Mouse (Mus musculus) midbrain, embryonic 12.5 days (tissue): ENCODE data around the gene Rps10. TPM values are rescaled to one million over a fixed set of nuclear protein-coding genes. Genes with fewer than 3 reads are reported as not detected.

Experiments
- ATAC-seq: fragments of 200-750 bp; cut with Nextera tagmentation; 2 replicates; pipeline ENCODE4 v1.8.0; 2017; ENCODE audit warnings: low read depth, moderate TSS enrichment, moderate library complexity; ENCODE audit not compliant: low FRiP score
- H3K27ac ChIP-seq: fragments of 300-500 bp; sonication (generic); replicated peaks from 2 replicates; pipeline ENCODE4 v1.5.1; 2016; ENCODE audit warnings: mild to moderate bottlenecking
- H3K27me3 ChIP-seq: fragments of 300-500 bp; sonication (generic); 2 replicates; pipeline ENCODE4 v1.6.1; 2016; ENCODE audit warnings: mild to moderate bottlenecking
- H3K36me3 ChIP-seq: fragments of 300-500 bp; sonication (generic); 2 replicates; pipeline ENCODE4 v1.6.1; 2016
- H3K4me1 ChIP-seq: fragments of 300-500 bp; sonication (generic); 2 replicates; pipeline ENCODE4 v1.6.1; 2016
- H3K4me2 ChIP-seq: fragments of 300-500 bp; sonication (generic); replicated peaks from 2 replicates; pipeline ENCODE4 v1.6.1; 2016; ENCODE audit warnings: mild to moderate bottlenecking, moderate library complexity
- H3K4me3 ChIP-seq: fragments of 300-500 bp; sonication (generic); 2 replicates; pipeline ENCODE4 v1.5.1; 2016; ENCODE audit warnings: mild to moderate bottlenecking
- H3K9ac ChIP-seq: fragments of 300-500 bp; sonication (generic); replicated peaks from 2 replicates; pipeline ENCODE4 v1.6.1; 2016; ENCODE audit warnings: mild to moderate bottlenecking, moderate library complexity
- H3K9me3 ChIP-seq: fragments of 300-500 bp; sonication (generic); 2 replicates; pipeline ENCODE4 v1.6.1; 2016; ENCODE audit warnings: mild to moderate bottlenecking
- WGBS: fragments of 180-500 bp; shearing (Covaris S2); methylation state at CpG from one replicate; pipeline ENCODE4 v1.1.7; 2016; 5-methylcytosine and 5-hydroxymethylcytosine counted together
- polyA plus RNA-seq: library from polyadenylated mRNA; unstranded; fragments of >200 nt; fragmentation: Nextera tagmentation; extraction: Ambion mirVana; gene quantifications from 2 replicates; pipeline ENCODE4 v1.2.1, GENCODE M21; 2016

The Rps10 gene
- polyA plus RNA-seq, 1 experiment from 2014 or later = 702 TPM

DNA sequence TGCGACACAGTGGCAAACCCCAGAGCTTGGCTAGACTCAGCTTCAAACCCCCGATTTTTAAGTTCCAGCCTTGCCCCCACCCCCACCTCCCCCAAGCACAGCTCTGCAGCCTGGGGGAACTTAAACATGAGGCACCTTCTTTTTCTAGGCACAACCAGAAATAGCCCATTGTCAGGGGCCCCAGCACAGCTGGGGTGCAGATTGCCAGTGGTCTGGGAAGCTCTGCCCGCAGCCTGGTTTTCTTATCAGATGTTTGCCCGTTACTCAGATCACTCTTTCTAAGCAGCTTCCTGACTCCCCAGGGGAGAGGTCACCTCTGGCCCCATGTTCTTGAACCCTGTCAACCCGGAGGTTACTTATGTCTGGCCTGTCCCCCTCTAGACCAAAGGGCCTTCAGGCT is 19.9 kb upstream of the Rps10 start:
- no peak for ATAC-seq
- 33% methylated on average over 5 of the region's 5 CpGs for WGBS
- Histone ChIP-seq H3K27me3 (peaks cover 49% of the 10 kb centered on the region), H3K9ac (0 out of 2 replicates have a peak overlapping the region, but pooled peaks have one; percentile 72), H3K4me1 (peaks cover 18% of the 10 kb centered on the region), H3K27ac (no peak overlapping the region), H3K9me3 (no peaks in the 10 kb centered on the region), H3K4me2 (peak overlapping the region; percentile 94), H3K36me3 (no peaks in the 10 kb centered on the region), H3K4me3 (peak overlapping the region; percentile 58)

DNA sequence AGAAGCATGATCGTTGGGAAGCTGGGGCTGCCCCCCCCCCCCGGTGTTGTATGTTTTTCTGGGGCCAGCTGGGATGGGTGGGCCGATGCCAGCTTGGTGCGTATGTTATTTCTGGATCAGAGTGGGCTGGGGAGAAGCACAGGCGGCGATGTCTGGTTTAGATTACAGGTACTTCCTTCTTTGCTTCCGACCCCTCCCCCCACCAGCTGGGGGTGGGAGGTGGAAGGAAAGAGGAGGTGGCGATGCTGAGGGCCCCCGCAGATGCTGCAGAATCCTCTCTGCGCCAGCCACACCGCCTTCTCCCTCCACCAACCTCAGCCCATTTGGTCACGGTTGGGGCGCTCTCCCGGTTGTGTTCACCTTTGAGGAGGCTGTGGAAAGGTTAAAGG is 19.5 kb upstream of the Rps10 start:
- 2% methylated on average over 13 of the region's 14 CpGs for WGBS

DNA sequence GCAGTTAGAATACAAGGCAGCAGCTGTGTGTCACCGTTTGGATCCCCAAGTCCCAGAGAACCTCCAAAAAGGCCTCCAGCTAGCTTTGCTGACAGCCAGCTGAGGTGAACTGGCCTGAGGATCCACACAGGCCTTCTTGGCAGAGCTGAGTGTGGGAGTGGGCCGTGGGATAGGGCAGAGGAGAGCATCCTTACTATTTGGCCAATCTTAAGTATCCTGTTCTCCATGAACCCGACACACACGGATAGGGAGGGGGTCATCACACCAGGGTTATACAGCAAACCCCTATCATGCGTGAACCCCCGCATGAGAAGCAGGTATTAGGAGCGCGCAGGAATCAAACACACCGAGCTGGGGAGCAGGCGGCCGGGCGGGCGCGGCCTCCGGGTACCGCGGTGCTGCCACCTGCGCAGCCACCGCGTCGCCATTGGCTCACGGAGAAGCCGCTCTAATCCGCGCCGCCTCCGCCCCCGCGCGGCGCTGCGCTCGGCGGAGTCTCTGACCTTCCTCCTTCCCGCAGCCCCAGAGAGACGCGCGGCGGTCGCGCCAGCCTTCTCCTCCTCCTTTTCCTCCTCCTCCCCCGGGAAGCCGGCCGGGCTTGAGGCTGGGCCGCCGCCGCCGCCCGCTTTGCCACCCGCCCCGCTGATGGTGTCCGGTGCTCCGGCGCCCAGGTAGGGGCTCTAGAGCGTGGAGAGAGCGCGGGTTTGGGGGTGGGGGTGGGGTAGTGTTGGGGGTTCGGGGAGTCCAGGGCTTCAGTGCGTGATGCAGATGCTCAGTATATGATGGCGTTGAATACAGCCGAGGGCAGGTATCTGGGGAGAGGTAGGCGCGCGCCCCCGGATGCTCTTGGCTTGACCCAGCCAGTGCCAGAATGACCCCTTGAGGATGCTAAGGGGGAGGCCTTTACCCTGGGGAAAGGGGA is 18.9 kb upstream of the Rps10 start, which contains the start of gene Pacsin1:
Gene Pacsin1 (plus strand): TSS at position 421 of the 922 bp plus-strand sequence.
- Histone ChIP-seq H3K9me3 (no peaks in the 10 kb centered on the region), H3K4me2 (peak within 1 kb of the TSS; percentile 94), H3K36me3 (no peaks in the 10 kb centered on the region), H3K4me1 (peaks cover 18% of the 10 kb centered on the region), H3K4me3 (peak within 1 kb of the TSS; percentile 58), H3K9ac (peak within 1 kb of the TSS; percentile 72), H3K27me3 (peaks cover 55% of the 10 kb centered on the region), H3K27ac (0 out of 2 replicates have a peak within 1 kb of the TSS, but pooled peaks have one; percentile 8)
- 3% methylated on average over 53 of the region's 65 CpGs for WGBS
- peak; percentile 63 for ATAC-seq

More for the DNA sequence above, 19.5 kb upstream of the Rps10 start:
- Histone ChIP-seq H3K9ac (peak overlapping the region; percentile 72), H3K4me3 (peak overlapping the region; percentile 58), H3K27me3 (peaks cover 49% of the 10 kb centered on the region), H3K4me2 (peak overlapping the region; percentile 94), H3K27ac (no peak overlapping the region), H3K9me3 (no peaks in the 10 kb centered on the region), H3K4me1 (peaks cover 18% of the 10 kb centered on the region), H3K36me3 (no peaks in the 10 kb centered on the region)
- ATAC-seq = 0 out of 2 replicates have a peak, but pooled peaks have one; percentile 6

DNA sequence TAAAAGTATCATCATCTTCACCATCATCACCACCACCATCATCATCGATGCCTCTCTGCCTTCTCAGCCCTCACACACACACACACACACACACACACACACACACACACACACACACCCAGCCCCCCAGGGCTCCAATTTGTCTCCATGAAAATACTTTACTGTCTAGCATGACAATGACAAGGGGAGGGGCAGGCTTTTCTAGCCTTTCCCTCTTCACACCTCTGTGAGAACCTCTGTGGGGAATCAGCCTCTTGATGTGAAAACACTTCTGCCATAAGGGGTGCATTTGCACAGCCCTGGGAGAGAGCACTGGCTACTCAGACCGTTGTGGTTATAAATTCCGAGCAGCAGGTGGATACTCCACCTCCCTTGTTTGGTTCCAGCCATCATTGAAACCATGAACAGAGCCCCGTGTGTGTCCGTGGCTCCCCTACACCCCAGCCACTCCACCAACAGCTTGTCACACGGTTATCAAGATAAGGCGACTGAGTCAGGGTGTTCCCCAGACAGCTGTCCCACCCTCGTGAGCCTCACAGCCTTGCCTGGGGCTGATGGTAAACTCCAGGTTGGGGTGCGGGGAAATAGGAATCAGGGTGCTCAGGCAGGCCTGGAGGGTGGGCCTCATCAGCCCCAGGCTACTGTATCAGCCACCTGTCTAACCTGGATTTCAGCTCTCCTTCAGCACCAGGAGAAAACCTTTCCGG is 16.9 kb upstream of the Rps10 start:
- no peak for ATAC-seq
- H3K4me1 ChIP-seq = peaks cover 18% of the 10 kb centered on the region
- no peak overlapping the region for H3K9ac ChIP-seq
- peaks cover 57% of the 10 kb centered on the region for H3K27me3 ChIP-seq
- 80% methylated on average over 10 of the region's 10 CpGs for WGBS
- no peak overlapping the region for H3K4me2 ChIP-seq
- no peak overlapping the region for H3K27ac ChIP-seq
- no peaks in the 10 kb centered on the region for H3K36me3 ChIP-seq
- H3K9me3 ChIP-seq = no peaks in the 10 kb centered on the region
- H3K4me3 ChIP-seq = no peak overlapping the region

DNA sequence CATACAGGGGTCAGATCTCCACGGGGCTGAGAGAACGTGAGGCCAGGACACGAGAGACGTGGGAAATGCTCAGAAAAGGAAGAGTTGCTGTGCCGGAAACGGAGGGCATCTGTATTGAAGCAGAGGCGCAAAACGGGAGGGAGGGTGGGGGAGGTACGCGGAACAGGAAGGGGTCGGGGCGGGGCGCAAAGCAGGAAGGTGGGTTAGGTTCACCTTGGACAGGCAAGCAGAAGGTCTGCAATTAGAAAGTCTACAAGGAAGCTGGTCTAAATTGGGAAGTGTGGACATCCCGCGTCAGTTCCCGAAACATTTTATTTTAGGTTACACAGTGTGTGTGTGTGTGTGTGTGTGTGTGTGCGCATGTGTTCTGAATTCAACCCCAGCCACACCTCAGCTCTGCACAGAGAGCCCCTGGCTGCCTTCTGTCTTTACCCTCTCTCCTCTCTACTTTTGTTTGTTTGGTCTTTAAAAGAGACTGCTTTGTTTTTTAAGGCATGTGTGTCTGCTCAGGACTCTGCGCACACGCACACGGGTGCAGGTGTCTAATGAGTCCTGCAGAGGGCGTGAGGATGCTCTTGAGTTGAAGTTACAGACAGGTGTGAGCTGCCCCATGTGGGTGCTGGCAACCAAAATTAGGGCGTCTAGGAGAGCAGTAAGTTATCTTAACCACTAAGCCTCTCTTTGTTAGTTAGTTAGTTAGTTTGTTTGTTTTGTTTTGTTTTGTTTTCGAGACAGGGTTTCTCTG is 15.7 kb upstream of the Rps10 start:
- no peaks in the 10 kb centered on the region for H3K36me3 ChIP-seq
- WGBS = 85% methylated on average over 23 of the region's 23 CpGs
- H3K4me3 ChIP-seq = no peak overlapping the region
- ATAC-seq = no peak
- no peak overlapping the region for H3K4me2 ChIP-seq
- H3K4me1 ChIP-seq = peaks cover 18% of the 10 kb centered on the region
- no peak overlapping the region for H3K27ac ChIP-seq
- H3K27me3 ChIP-seq = peaks cover 52% of the 10 kb centered on the region
- H3K9ac ChIP-seq = no peak overlapping the region
- no peaks in the 10 kb centered on the region for H3K9me3 ChIP-seq

DNA sequence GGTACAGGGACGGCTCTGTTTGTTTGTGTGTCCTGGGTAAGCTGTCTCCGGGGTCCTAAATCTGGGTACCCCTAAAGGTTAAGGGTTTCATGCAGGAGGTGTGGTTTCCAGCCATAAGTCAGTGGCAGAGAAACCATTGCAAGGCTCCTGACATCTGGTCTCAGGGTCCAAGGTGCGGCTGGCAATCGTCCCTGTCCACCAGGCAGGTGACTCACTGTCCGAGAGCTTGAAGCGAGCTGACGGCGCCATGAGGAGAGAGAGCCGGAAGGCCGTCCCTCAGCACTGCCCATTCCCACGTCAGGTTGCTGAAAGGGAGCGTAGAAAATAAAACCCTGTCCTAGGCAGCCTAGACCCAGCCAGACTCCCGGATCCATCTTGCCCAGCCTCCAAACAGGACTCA is 14.1 kb upstream of the Rps10 start:
- Histone ChIP-seq H3K27me3 (peaks cover 35% of the 10 kb centered on the region), H3K4me2 (no peak overlapping the region), H3K9me3 (no peaks in the 10 kb centered on the region), H3K9ac (no peak overlapping the region; the same call in 1 of the 2 replicates), H3K4me3 (no peak overlapping the region), H3K36me3 (no peaks in the 10 kb centered on the region), H3K27ac (no peak overlapping the region), H3K4me1 (peaks cover 8% of the 10 kb centered on the region)
- 81% methylated on average over 13 of the region's 13 CpGs for WGBS
- no peak for ATAC-seq

DNA sequence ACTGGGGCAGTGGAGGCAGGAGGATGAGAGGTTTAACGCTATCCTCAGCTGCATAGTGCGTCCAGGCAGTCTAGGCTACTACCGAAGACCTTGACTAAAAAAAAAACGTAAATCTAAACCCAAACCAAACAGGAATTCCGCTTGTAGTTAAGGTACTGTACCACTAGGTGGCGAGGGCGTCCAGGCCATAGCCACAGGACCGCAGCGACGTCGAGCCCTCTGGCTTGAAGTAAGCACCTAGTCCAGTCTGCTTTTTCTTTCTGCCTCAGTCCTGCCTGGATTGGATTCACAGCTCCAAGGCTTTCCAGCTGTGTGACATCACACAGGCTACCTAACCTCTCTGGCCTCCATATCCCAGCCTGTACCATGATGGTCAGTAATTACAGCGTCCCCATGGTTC is 13.7 kb upstream of the Rps10 start:
- H3K4me1 ChIP-seq = peaks cover 4% of the 10 kb centered on the region; the same call in 1 of the 2 replicates
- H3K9ac ChIP-seq = no peak overlapping the region
- WGBS = 10% methylated on average over 12 of the region's 12 CpGs
- peaks cover 31% of the 10 kb centered on the region for H3K27me3 ChIP-seq
- H3K4me3 ChIP-seq = no peak overlapping the region
- no peaks in the 10 kb centered on the region for H3K9me3 ChIP-seq
- H3K36me3 ChIP-seq = no peaks in the 10 kb centered on the region
- no peak overlapping the region for H3K4me2 ChIP-seq
- no peak overlapping the region for H3K27ac ChIP-seq
- no peak for ATAC-seq

DNA sequence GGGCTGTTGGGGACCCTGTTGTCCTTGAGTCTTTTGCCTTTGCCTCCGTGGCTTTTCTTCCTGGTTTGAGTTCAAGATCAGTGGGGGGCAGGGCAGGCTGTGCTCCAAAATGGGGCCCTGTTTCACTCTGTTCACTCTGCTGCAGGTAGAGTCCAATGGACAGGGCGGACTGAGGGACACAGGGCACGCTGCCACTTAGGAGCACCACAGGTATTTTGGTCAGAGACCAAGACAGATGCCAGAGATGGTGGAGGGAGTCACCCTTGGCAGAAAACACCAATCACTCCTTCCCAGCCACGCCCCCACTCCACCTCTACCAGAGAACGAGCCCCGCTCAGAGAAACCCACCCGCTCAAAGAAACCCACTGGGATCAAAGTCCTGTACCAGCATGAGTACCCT is 9.3 kb upstream of the Rps10 start:
- no peak overlapping the region for H3K4me3 ChIP-seq
- no peaks in the 10 kb centered on the region for H3K9me3 ChIP-seq
- H3K9ac ChIP-seq = no peak overlapping the region
- 46% methylated on average over 7 of the region's 7 CpGs for WGBS
- H3K4me1 ChIP-seq = peaks cover 11% of the 10 kb centered on the region
- no peak overlapping the region for H3K27ac ChIP-seq
- H3K27me3 ChIP-seq = peaks cover 6% of the 10 kb centered on the region; the same call in 1 of the 2 replicates
- ATAC-seq = no peak
- H3K4me2 ChIP-seq = no peak overlapping the region
- H3K36me3 ChIP-seq = no peaks in the 10 kb centered on the region

DNA sequence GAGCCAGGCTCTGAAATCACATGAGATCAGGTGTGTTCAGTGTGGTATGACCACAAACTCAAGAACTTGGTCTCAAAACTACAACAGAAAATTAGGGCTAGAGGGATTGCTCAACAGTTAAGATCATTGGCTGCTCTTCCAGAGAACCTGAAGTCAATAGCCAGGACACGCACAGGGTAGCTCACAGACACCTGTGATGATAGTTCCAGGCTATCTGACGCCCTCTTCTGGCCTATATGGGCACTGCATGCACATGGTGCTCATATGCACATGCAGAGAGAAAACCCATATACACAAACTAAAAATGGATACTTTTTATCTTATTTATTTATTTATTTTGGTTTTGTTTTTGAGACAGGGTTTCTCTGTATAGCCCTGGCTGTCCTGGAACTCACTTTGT is 8.1 kb upstream of the Rps10 start:
- Histone ChIP-seq H3K4me3 (no peak overlapping the region), H3K4me1 (peaks cover 11% of the 10 kb centered on the region), H3K4me2 (no peak overlapping the region), H3K27ac (no peak overlapping the region), H3K36me3 (no peaks in the 10 kb centered on the region), H3K9ac (no peak overlapping the region), H3K9me3 (no peaks in the 10 kb centered on the region), H3K27me3 (no peaks in the 10 kb centered on the region)
- no peak for ATAC-seq
- 41% methylated on average over 2 of the region's 2 CpGs for WGBS

DNA sequence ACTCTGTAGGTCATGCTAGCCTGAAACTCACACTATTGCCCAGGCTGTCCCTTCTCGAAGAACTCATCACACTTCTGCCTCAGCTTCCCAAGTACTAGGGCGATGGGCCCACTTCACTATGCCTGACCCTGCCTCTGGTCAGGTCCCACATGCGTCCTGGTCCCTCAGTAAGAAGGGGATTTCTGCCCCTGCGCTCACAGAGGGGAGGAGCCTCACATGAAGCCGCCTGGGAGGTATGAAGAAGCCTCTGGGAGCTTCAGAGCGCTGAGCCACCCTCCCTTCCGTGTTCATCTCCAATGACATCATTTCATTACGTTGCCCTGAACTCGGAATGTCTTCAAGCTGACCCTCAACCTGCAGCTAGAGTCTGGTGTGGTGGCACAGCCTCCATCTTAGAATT is 7.3 kb upstream of the Rps10 start:
- no peak for ATAC-seq
- H3K4me1 ChIP-seq = peaks cover 11% of the 10 kb centered on the region
- H3K4me3 ChIP-seq = no peak overlapping the region
- H3K27ac ChIP-seq = no peak overlapping the region
- no peaks in the 10 kb centered on the region for H3K27me3 ChIP-seq
- H3K9me3 ChIP-seq = no peaks in the 10 kb centered on the region
- no peak overlapping the region for H3K4me2 ChIP-seq
- H3K9ac ChIP-seq = no peak overlapping the region
- no peaks in the 10 kb centered on the region for H3K36me3 ChIP-seq
- 79% methylated on average over 9 of the region's 9 CpGs for WGBS

DNA sequence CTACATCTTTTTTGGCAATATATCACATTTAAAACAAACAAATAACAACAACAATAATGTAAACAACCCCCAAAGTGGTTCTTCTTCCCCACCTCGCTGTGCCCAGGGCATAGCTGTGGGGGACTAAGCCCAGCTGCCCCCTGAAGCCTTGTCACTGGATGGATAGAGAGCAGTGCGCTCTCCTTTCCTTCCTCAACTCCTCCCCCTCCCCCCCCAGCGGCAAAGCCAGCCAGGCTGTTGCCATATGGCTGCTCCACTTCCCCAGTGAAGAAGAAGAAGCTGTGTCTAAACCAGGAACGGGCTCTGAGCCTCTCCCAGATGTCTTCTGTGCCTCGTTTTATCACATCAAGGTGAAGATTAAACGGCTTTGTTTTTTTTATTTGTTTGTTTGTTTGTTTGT is 6.6 kb upstream of the Rps10 start:
- Histone ChIP-seq H3K4me1 (peaks cover 11% of the 10 kb centered on the region), H3K36me3 (no peaks in the 10 kb centered on the region), H3K9me3 (no peaks in the 10 kb centered on the region), H3K4me2 (no peak overlapping the region), H3K4me3 (no peak overlapping the region), H3K27ac (peak overlapping the region; percentile 75), H3K27me3 (no peaks in the 10 kb centered on the region), H3K9ac (no peak overlapping the region)
- ATAC-seq = no peak
- WGBS = 49% methylated on average over 6 of the region's 6 CpGs
